Mouse (Mus musculus): Measurements from ENCODE around the gene Lbx1. TPM values are rescaled to one million over a fixed set of nuclear protein-coding genes. Genes with fewer than 3 reads are reported as not detected.

Lbx1 gene
- polyA plus RNA-seq, 1 experiment, result 8.4 TPM

DNA sequence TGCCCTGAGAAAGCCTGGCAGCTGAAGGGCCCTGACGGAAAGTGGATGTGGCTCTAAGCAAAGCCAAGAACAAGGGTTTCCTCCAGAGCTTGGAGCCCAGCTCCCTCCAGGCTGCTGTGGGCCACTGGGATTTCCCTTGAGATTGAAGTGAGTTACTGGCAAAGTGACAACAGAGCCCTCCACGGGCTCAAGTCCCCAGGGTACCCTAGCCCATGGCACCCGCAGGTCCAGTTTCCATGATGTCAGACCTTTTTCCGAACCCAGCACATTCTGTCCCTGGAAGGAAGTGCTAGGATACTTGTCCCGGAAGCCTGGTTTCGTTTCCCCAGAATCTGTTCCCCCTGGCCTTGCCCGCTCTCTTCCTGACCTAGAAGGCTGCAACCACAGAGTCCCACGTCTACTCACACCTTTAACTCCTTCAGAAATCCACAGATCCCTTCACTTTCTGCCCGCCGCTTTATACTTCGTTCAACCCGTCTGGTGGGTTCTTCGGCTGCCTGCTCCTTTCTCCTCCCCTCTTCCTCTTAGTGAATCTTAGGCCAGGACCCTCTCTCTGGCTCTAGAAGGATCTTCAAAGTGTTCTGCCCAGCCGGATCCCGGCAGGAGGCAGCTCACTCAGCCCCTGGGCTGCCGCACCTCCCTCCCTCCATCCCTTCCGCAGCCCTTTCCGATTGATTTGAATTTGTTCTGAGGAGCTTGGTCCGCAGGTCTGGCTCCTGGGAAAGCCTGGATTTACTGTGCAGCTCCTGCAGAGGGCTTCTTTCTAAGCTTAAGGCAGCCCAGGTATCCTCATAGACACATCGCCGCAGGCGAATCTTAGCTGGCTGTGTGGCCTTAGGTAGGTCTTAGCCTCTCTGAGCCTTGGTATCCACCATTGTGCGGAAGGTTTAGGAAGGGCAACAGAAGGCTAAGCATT, 7.0 kb upstream of the Lbx1 start:
- peak; percentile 64 for DNase-seq (ENCODE audit: low read depth)
- TF ChIP-seq POLR2A (IDR thresholded peaks at IDR 0.05; ENCODE audit: borderline replicate concordance, extremely low read depth, insufficient read depth, insufficient read length, poor library complexity, severe bottlenecking), result no peak
- no peak for TF ChIP-seq CTCF (IDR thresholded peaks at IDR 0.05; ENCODE audit: borderline replicate concordance, extremely low read depth, insufficient read depth, insufficient read length)

- TF ChIP-seq POLR2A (IDR thresholded peaks at IDR 0.05; ENCODE audit: borderline replicate concordance, extremely low read depth, insufficient read depth, insufficient read length, poor library complexity, severe bottlenecking) (no peak), CTCF (IDR thresholded peaks at IDR 0.05; ENCODE audit: borderline replicate concordance, extremely low read depth, insufficient read depth, insufficient read length) (no peak)
- DNase-seq (ENCODE audit: low read depth), result no peak
These were observed 6.4 kb upstream of the Lbx1 start for GRCm38 (mm10) chr19:45242017-45242347.

GRCm38 (mm10) chr19:45240026-45240425, 4.4 kb upstream of the Lbx1 start:
- TF ChIP-seq POLR2A (IDR thresholded peaks at IDR 0.05; ENCODE audit: borderline replicate concordance, extremely low read depth, insufficient read depth, insufficient read length, poor library complexity, severe bottlenecking) (no peak), CTCF (IDR thresholded peaks at IDR 0.05; ENCODE audit: borderline replicate concordance, extremely low read depth, insufficient read depth, insufficient read length) (no peak)
- no peak for DNase-seq (ENCODE audit: low read depth)

GRCm38 (mm10) chr19:45239191-45239590, 3.6 kb upstream of the Lbx1 start:
- no peak for TF ChIP-seq POLR2A (IDR thresholded peaks at IDR 0.05; ENCODE audit: borderline replicate concordance, extremely low read depth, insufficient read depth, insufficient read length, poor library complexity, severe bottlenecking)
- DNase-seq (ENCODE audit: low read depth), result no peak

GRCm38 (mm10) chr19:45237665-45238209, 2.1 kb upstream of the Lbx1 start:
- TF ChIP-seq CTCF (IDR thresholded peaks at IDR 0.05; ENCODE audit: borderline replicate concordance, extremely low read depth, insufficient read depth, insufficient read length) (no peak), POLR2A (IDR thresholded peaks at IDR 0.05; ENCODE audit: borderline replicate concordance, extremely low read depth, insufficient read depth, insufficient read length, poor library complexity, severe bottlenecking) (no peak)
- DNase-seq (ENCODE audit: low read depth), result no peak

- TF ChIP-seq CTCF (IDR thresholded peaks at IDR 0.05; ENCODE audit: borderline replicate concordance, extremely low read depth, insufficient read depth, insufficient read length) (no peak), POLR2A (IDR thresholded peaks at IDR 0.05; ENCODE audit: borderline replicate concordance, extremely low read depth, insufficient read depth, insufficient read length, poor library complexity, severe bottlenecking) (no peak)
- no peak for DNase-seq (ENCODE audit: low read depth)
These were observed 1.5 kb upstream of the Lbx1 start for GRCm38 (mm10) chr19:45237099-45237498.

DNA sequence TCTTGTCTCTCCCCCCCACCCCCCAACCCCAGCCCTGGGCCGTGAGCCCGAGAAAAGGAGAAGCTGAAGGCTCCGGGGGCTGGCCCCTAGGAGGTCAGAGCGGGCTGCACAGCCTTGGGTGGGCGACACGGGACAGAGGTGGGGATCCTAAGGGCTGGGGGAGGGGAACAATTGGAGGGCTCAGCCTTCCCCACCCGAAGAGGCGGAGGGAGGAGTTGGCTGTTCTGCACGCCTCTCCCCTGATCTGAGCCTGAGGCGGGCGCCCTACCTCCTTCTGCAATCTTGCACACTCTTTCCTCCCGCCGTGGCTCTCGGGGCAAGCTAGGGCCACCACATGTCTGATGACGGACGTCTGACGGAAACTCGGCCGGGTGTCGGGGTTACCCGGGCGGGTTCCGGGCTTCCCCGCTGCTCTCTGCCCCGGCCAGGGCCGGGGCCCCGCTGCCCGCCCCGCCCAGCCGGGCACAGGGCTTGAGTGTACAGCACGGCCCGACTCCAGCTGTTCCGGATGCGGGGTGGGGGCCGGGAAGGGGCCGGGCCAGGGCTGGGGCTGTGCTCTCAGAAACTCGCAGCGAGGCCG, 841 bp upstream of the Lbx1 start:
- no peak for DNase-seq (ENCODE audit: low read depth)
- TF ChIP-seq POLR2A (IDR thresholded peaks at IDR 0.05; ENCODE audit: borderline replicate concordance, extremely low read depth, insufficient read depth, insufficient read length, poor library complexity, severe bottlenecking), result no peak
- no peak for TF ChIP-seq CTCF (IDR thresholded peaks at IDR 0.05; ENCODE audit: borderline replicate concordance, extremely low read depth, insufficient read depth, insufficient read length)

GRCm38 (mm10) chr19:45235331-45235741, 276 bp downstream of the Lbx1 start:
- TF ChIP-seq CTCF (IDR thresholded peaks at IDR 0.05; ENCODE audit: borderline replicate concordance, extremely low read depth, insufficient read depth, insufficient read length) (no peak), POLR2A (IDR thresholded peaks at IDR 0.05; ENCODE audit: borderline replicate concordance, extremely low read depth, insufficient read depth, insufficient read length, poor library complexity, severe bottlenecking) (no peak)
- DNase-seq (ENCODE audit: low read depth), result no peak

- DNase-seq (ENCODE audit: low read depth), result no peak
- no peak for TF ChIP-seq CTCF (IDR thresholded peaks at IDR 0.05; ENCODE audit: borderline replicate concordance, extremely low read depth, insufficient read depth, insufficient read length)
These were observed 811 bp downstream of the Lbx1 start for GRCm38 (mm10) chr19:45234771-45235231.

DNA sequence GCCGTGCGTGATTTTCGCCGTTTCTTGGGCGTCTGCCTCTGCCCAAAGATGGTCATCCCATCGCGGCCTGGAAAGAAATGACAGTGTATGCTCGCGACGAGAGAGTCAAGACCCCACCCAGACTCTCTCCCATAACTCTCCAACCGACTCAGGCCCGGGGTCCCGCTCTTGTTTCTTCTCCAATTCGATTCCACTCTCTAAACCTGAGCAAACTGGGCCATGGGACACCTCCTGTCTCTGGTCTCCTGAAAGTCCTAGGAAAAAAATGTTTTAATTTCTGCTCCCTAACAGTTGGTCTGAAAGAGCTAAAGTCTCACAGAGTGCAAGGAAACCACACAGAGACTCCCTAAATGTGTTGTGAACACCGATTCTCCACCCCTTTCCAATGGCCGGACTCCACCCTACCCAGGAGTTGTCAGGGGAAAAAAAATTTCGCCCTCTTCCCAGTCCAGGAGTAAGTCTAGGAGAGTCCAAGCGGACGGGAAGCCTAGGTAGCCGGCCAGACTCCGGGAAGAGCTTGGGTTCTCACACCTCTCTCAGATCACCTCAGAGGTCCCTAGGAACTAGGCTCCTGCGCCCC, 1.3 kb downstream of the Lbx1 start:
- no peak for DNase-seq (ENCODE audit: low read depth)
- no peak for TF ChIP-seq POLR2A (IDR thresholded peaks at IDR 0.05; ENCODE audit: borderline replicate concordance, extremely low read depth, insufficient read depth, insufficient read length, poor library complexity, severe bottlenecking)
- no peak for TF ChIP-seq CTCF (IDR thresholded peaks at IDR 0.05; ENCODE audit: borderline replicate concordance, extremely low read depth, insufficient read depth, insufficient read length)

- no peak for DNase-seq (ENCODE audit: low read depth)
These were observed 2.0 kb downstream of the Lbx1 start for GRCm38 (mm10) chr19:45233496-45234127.

More at GRCm38 (mm10) chr19:45233496-45234127, 2.0 kb downstream of the Lbx1 start:
- TF ChIP-seq POLR2A (IDR thresholded peaks at IDR 0.05; ENCODE audit: borderline replicate concordance, extremely low read depth, insufficient read depth, insufficient read length, poor library complexity, severe bottlenecking), result no peak
- TF ChIP-seq CTCF (IDR thresholded peaks at IDR 0.05; ENCODE audit: borderline replicate concordance, extremely low read depth, insufficient read depth, insufficient read length), result no peak
